Mouse (Mus musculus) brain, adult 10 weeks (tissue): ENCODE data around the gene Lrpap1. TPM values are rescaled to one million over a fixed set of nuclear protein-coding genes. Genes with fewer than 3 reads are reported as not detected.

ENCODE experiments used
- polyA plus RNA-seq: library from polyadenylated mRNA; stranded (reverse); fragments of 350-450 nt; fragmentation: Illumina TruSeq; extraction: RNeasy Lipid Tissue Mini Kit (QIAGEN cat#74804); gene quantifications from one replicate; pipeline ENCODE4 v1.2.3, GENCODE M21; 2015; ENCODE audit warnings: low read depth, low replicate concordance

Gene Lrpap1
- 163 TPM for polyA plus RNA-seq

DNA sequence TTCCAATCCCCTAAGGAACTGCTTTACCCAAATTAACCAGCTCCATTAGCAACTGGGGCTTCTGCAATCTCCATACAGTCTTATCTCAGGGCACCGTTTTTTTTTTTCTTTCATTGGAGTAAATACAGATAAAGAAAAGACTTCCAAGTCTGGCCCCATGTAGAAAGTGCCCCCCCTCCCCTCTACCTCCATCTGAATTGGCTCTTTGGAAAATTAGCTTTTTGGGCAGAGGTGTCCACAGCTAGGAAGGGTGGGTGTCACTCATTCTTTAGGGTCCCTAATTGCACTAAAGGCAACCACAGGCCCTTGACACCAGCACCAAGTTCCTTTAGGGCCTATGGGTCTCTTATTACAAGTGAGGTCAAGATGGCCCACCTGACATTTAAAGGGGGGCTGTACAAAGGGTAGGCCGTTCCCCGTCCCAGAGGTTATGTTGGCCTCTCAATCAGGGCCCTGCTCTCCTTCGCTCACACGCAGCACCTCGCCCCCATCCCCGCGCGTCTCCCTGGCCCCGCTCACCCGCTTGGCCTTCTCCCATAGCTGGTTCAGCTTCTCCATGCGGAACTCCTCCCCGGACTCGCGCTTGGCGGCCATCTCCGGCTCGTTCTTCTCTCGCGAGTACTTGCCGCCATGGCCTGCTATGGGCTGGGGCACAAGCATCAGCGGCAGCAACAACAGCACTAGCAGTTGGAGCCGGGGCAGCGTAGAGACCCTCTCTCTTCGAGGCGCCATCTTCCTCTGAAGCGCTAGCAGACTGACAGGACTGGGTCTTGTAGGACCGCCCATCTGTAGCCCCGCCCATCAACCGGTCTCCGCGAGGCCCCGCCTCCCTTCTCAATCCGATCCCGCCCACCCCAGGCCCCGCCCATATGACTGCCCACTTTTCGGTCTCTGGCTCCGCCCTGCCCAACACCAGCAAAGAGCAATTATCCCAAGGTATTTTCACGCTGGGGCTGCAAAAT is at the start of gene Lrpap1:
Gene Lrpap1 (minus strand): TSS at position 807 of the 962 bp plus-strand sequence.

DNA sequence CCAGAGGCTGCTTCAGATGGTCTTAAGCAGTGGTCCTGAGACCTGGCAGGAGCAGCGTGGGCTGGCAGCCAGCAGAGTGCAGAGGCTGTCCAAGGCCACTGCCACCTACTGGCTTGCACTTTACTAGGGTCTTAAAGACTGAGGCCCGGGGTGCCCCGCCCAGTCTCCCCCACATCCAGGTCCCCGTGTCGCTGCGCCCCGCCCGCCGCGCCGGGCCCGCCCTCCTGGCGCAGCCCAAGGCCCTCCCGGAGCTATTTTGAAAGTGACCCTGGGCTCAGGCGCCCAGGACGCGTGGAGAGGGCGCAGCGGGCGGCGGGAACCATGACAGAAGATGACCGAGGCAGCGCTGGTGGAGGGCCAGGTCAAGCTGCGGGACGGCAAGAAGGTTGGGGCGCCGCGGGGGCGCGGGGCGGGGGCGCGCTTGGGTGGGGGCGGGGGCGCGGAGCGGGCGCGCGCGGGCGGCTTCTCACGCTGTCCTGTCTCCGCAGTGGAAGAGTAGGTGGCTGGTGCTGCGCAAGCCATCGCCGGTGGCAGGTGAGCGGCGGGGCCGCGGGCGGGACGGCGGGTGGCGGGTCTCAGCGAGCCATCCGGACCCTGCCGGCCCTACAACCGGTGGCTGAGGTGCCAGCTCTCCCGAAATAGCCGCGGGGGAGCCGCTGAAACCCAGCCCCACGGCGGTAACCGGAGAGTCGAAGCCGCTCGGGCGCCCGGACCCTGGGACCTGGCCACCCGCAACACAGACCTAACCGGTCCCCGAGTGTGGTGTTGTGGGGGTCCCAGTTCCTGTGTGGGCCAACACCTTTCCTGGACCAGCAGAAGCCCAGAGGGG is 48.7 kb downstream of the Lrpap1 start, which contains the start of gene Dok7:
Gene Dok7 (plus strand): TSS at position 163 of the 829 bp plus-strand sequence.

Other genes starting within 250 kb of the Lrpap1 start
- 3.3 TPM for gene Msantd1, start 197.8 kb downstream of the Lrpap1 start, polyA plus RNA-seq
- gene Rgs12, start 156.3 kb downstream of the Lrpap1 start, polyA plus RNA-seq, result 26.0 TPM
- not detected for gene Hgfac, start 64.3 kb downstream of the Lrpap1 start, polyA plus RNA-seq
- gene Dok7, start 49.0 kb downstream of the Lrpap1 start, polyA plus RNA-seq, result 14.8 TPM
- 10.7 TPM for gene Adra2c, start 172.6 kb upstream of the Lrpap1 start, polyA plus RNA-seq